Mouse (Mus musculus) adrenal gland, postnatal 14 days (tissue): Measurements from ENCODE around the gene Mrpl38. TPM values are rescaled to one million over a fixed set of nuclear protein-coding genes. Genes with fewer than 3 reads are reported as not detected.
A peak's percentile ranks its signal among the peaks of the same experiment; 100 is the strongest.

Source experiments
- DNase-seq: peaks from one replicate; pipeline ENCODE4 v3.0.0; 2021; ENCODE audit warnings: mixed read lengths
- total RNA-seq: library from RNA; stranded (reverse); gene quantifications from 2 replicates; pipeline ENCODE4 v1.2.3, GENCODE M21; 2021

Mrpl38 gene
- total RNA-seq, 1 experiment from 2014 or later = 95.0 TPM

DNA sequence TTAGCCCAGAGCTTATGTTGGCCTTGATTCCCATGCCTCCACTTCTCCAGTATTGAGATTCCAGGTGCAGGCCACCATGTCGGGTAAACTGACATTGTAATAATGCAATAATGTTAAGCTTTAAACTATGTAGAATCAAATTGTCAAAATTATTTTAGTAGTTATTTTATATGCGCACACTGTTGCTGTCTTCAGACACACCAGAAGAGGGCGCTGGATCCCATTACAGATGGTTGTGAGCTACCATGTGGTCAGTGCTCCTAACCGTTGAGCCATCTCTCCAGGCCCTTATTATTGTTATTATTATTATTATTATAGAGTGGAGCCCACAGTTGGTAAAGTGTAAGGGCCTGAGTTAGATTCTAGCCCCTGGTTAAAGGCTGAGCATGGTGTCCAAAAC lies 27.6 kb downstream of the Mrpl38 start:
- no peak for DNase-seq

DNA sequence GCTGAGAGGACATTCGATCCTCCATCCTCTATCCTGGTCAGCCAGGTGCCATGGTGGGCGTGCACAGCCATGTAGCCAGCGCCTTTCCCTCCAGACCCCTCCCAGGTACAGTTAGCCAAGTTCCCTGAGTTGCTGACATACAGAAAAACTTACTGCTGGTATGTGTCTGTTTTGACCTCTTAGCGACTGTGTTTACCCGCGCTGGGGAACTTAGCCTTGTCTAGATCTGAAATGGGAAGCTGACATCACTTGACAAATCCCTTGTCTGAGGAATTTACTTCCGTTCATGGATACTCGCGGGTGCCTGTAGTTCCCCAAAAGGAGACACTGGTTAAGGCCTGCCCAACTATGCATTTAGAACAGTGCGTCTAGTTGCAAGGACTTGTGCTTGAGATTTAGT lies 28.1 kb downstream of the Mrpl38 start:
- DNase-seq = no peak

DNA sequence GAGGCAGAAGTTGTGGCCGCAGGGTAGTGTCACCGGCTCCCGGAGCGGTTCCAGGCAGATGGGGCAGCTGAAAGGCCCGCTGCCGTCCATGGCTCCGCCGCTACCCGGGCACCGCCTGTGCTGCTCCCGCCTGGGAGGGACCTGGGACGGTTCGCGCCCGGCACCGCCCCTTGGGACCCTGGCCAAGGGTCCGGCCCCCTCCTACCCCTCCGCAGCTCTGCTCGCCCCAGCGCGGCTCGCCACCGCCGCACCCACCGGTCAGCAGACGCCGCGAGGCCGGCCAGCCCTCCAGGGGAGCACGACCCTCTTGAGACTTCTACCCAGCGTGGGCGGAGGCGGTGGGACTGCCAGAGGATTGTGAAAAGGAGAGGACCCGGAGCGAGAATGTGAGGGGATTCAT lies 28.5 kb downstream of the Mrpl38 start:
- DNase-seq = peak; percentile 85

DNA sequence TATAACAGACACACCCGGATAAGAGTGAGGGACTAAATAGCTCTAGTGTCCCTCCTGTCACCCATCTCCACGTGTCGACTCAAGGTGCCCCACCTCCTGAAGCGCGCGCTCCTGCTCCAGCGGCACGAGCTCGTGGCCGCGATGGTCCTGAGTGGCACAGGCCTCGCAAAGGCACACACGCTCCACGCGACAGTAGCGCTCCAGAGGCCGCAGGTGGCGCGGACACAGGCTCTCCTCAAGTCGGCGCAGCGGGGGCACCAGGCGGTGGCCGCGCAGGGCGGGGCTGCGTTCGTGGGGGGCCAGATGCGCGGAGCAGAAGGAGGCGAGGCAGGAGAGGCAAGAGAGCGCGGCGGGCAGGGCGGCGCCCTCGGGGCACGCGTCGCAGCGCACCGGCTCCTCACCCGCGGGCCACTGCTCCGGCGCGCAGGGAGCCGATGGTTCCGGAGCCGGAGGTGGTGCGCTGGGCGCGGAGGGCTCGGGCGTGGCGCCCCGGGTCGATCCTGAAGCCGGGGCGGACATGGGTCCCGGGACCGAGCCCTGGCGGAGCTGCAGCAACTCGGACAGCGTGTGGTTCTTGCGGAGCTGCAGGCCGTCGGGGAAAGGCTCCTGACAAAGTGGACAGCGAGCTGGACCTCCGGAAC lies 29.1 kb downstream of the Mrpl38 start:
- no peak for DNase-seq

DNA sequence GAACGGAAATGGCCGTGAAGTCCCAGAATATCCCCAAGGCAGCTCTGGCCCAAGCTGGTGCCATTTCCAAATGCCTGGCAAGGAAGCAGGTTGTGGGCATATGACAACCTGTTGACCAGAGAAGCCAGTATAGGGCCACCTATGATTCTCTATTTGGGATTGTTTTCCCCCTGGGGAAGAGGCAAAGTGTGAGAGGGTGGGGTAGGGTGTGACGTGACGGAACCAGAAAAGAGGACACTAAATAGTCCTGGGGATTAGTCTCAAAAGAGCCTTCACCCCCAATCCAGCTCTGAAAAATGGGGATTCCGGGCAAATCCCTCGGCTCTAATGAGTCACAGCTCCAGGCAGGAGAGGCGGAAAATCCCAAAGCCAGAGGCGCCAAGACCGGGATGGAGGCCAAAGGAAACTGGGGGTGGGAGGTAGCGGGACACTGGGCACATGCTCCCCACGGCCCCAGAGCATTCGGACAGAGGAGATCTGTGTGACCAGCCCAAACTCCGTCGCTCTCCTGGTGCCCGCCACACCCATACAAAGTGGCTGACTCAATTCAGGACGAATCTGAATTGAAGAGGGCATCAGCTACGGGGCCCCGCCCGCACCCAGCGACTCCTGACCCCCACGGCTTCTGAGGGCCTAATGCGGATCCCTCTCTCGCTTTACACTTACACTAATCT lies 30.1 kb downstream of the Mrpl38 start:
- peak; percentile 65 for DNase-seq

DNA sequence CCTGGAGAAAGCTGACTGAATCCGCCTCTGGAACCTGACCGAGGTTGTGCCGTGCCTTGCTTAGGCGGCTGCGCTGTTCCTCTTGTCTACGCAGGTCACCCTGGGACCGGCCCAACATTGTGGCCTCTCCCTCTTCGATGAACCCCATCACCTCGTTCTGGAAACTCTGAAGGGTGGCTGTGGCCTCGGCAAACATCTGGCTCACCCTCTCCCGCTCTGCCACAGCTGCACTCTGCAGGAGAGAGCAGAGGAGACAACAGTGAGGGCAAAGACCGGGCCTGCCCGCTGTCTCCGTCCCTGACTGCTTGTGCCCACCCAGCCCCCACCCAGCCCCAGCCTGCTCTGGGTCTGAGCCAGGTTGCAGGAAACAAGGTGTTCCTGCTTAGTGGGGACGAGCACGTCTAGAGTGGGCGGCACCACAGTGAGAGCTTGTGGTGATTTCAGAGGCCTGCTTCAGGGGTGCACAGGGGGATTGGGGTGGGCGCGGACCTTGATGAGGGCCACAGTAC lies 30.8 kb downstream of the Mrpl38 start:
- no peak for DNase-seq

DNA sequence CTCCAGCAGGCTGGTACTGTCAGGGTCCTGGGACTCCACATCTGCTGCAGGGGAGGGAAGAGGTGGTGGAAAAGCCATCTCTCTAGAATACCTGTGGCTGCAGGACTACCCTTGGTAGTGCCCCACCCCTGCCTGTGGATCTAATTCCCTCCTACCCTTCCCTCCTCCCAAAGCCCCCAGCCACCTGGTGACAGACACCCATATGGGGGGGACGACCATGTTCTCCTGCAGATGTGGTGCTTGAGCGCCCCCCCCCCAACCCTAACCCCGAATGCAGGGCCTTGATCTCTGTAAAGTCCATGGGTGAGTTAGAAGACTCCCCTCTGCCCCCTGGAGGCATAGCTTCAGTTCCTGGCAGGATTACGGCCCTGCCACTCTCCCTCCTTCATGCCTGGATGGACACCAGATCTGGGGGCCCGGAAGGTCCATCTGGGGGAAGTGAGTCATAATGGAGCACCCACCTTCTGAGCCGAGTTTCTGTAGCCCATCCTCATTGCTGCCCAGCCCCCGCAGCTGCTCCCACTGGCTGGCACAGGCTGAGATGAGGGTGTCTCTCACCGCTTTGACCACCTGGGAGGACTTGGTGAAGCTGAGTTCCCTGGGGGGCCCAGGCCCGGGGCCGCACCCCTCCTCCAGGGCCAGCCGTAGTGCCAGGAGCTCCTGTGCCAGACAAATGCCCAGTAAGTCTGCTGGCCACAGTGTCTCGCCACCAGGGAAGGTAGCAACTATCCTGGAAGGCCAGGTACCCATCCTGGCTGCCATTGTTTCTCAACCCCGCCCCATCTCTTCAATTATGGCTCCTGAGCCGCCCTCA lies 31.5 kb downstream of the Mrpl38 start:
- DNase-seq = no peak

DNA sequence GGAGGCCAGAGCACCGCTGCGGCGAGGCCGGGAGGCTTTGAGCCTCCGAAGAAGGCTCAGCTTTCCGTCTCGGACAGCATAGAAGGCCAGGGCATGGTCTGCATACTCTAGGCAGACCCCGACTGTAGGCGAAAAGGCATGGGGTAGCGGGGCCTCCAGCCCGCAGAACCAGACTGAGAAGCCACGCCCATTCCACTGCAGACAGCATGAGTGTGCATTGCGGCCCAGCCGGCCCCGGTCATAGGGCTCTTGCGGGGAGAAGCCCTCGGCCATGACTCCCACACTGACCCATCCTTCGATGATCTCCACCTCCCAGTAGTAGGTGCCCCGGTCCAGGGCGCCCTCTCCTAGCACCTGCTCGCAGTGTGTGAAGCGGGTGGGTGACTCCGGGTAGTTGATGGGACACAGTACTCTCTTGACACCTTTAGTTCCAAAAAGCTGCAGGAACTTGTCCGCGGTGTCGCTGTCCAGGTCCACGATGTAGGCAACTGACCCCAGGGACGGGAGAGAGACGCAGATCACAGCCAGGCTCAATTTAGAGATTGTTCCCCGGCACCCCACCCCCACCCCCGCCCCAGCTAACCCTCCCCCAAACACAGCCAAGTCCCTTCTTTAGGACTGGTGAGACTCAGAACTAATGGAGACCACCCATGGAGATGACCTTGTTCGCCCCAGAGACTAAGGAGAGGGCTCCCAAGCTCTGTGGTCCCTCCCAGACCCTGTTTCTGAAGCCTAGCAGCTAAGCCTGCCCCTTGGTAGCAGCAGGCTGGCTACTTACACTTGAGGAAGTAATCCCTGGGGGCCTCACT lies 32.3 kb downstream of the Mrpl38 start:
- no peak for DNase-seq

DNA sequence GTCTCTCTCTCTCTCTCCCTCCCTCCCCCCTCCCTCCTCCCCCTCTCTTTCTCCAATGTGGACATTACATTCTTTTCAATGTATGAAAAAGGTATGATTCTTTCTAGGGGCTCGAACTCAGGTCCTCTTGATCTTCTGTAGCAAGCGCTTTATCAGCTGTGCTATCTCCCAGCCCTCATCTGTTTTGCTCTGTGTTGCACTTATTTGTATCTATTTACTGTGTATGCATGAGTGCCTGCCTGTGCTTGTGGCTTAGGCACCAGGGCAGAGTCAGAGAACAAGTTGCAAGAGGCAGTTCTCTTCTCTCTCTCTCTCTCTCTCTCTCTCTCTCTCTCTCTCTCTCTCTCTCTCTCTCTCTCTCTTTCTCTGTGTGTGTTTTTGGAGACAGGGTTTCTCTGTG lies 33.6 kb downstream of the Mrpl38 start:
- DNase-seq = no peak

DNA sequence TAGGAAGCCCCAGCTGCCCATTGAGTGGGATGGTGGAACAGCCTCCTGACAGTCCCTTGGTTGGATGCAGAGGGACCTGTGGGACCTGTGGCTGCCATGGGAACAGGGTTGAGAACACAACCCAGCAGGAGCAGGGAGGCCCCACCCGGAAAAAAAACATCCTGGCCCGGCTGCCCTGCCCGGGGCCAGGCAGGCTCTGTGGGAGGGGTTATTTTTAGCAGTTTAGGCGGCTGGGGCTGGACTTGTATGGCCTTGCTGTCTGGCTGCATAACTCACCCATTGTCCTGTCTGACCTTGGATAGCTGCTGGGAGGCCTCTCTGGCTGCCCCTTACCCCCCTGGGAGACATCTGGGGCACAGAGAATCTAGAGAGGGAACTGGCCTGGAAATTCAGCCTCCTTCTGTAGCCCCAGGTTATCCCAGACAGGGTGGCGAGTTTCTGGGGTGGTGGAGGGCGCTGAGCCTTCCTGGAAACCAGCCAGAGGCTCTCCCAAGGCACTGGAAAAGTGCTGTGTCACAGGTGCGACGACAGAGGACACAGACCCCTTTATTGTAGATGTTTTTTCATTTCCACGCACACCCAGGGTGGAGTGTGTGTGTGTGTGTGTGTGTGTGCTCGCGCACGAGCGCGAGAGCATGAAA lies 34.5 kb downstream of the Mrpl38 start:
- DNase-seq = peak; percentile 85

DNA sequence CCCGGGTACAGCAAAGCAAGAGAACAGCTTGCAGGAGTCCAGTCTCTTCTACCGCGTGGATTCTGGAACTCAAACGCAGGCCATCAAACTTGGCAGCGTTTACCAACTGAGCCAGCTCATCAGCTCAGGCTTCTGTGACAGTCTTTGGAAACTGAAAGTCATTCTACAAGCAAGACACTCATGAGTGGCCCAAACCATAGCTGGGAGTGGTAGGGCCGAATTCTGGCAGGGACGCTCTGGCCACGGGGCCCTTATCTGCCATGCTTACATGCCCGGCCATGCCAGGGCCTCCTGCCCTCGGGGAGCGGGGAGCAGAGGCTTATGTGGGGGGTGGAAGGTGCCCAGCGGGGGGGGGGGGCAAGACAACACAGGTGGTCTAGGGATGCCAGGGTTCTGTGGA lies 35.1 kb downstream of the Mrpl38 start:
- DNase-seq = no peak

DNA sequence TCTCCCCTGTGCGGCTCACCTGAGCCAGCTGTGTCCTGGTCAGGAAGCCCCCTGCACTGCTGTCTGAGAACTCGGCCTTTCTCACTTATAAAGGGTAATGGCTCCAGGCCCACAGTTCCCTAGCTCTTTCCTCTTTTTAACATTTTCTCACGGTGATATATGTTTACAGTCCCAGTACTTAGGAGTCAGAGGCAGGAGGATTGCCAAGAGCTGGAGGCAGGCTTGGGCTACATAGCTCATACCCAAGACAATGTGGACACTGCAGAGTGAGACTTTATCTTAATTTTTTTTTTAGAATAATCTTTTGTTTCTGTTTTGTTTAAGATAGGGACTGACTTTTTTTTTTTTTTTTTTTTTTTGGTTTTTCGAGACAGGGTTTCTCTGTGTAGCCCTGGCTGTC lies 36.2 kb downstream of the Mrpl38 start:
- DNase-seq = no peak

DNA sequence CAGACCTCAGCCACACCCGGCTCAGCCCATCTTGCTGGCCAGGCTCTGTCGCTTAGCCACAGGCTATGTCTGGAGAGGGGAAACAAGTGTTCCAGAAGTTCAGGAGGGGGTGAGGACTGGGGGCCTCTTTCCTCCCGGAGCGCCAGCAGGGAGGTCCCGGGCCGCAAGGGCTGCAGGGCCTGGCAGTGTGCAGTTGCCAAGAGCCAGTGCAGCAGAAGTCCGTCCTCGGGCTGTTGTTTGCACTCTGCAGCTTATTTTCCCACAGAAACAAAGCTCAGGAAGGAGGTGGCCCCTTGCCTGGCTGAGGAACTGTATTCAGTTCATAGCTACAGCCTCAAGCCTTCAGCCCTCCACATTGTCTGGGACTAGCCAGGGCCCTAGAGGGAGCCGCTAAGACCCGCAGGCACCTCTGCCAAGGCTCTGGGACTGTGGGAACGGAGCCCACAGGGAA lies 36.7 kb downstream of the Mrpl38 start:
- peak; percentile 57 for DNase-seq

DNA sequence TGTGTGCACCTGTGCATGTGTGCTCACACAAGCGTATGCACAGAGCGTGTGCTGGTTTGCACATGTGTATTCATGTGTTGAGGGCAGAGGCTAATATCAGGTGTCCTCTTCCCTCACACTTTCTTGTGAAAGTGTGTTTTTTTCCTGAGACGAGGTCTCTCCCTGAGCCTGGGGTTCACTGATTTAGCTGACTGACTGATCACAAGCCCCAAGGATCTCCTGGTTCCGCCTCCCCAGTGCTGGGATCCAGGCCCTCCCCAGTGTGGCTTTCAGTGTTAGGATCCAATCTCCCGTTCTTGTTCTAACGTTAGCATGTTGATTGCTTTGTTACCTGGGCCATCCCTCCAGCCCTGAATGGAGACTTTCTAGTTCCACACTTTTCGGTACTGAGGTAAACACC lies 37.8 kb downstream of the Mrpl38 start:
- no peak for DNase-seq

DNA sequence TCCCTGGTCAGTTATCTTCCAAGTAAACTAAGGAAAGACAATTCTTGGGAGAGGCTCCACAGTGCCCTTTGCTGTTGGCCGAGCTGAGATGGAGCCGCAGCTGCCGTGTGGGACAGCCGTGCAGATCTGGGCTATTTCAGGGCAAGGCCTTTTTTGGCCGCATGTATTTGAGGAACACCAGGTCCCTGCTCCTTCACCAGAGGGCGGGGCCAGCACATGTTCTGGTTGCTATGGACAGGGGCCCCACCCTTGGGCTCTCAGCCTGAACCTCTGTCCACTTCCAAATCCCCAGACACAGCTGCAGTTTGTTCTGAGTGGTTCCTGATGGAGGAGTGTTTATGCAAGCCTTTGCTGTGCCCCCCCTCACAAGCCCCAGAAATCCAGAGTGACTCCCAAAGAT lies 38.3 kb downstream of the Mrpl38 start:
- DNase-seq = peak; percentile 54

DNA sequence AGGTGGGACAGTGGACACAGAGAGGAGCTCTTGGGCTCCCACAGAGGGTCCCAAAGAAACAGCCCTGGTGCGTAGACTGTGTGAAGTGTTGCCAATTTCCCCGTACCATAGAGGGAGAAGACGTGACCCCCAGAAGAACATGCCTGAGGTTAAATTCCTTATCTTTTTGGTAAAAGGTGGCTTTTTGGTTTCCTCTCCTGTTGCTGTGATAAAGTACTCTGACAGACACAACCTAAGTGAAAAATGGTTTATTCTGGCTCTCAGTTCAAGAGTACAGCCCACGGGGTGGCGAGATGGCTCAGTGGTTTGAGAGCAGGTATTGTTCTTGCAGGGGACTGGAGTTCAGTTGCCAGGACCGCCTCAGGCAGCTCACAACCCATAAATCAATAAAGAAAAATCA lies 39.2 kb downstream of the Mrpl38 start:
- no peak for DNase-seq

DNA sequence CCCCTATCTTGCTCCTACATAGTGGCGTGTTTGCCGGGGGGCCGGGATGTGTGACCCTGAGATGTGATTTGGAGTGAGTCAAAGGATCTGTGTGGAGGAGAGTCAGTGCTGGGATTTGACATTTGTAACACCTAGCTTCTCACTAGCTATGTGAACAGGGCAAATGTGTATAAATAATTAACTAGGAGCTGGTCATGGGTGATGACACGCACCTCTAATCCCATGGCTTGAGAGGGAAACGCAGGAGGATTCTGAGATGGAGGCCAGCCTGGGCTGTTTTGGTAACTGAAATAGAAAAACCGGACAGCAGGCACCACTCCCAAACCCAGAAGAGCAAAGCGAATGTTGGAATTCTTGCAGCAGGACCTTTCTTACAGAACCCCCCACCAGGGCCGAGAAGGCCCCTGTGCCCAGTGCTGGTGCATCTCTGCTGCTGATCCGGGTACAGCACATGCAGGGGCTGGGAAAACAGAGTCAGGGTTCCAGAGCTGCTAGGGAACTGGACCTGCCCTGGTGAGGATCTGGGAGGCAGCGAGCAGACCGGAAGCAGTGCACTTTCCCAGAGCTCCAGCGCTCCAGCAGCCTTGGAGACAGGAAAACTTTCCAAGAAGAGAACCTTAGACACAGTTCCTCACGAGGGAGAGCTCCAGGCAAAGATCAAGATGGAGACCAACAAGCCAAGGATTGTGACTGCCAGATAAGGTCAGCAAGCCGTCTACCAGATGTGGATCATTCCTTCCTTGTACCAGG lies 39.8 kb downstream of the Mrpl38 start:
- DNase-seq = no peak

DNA sequence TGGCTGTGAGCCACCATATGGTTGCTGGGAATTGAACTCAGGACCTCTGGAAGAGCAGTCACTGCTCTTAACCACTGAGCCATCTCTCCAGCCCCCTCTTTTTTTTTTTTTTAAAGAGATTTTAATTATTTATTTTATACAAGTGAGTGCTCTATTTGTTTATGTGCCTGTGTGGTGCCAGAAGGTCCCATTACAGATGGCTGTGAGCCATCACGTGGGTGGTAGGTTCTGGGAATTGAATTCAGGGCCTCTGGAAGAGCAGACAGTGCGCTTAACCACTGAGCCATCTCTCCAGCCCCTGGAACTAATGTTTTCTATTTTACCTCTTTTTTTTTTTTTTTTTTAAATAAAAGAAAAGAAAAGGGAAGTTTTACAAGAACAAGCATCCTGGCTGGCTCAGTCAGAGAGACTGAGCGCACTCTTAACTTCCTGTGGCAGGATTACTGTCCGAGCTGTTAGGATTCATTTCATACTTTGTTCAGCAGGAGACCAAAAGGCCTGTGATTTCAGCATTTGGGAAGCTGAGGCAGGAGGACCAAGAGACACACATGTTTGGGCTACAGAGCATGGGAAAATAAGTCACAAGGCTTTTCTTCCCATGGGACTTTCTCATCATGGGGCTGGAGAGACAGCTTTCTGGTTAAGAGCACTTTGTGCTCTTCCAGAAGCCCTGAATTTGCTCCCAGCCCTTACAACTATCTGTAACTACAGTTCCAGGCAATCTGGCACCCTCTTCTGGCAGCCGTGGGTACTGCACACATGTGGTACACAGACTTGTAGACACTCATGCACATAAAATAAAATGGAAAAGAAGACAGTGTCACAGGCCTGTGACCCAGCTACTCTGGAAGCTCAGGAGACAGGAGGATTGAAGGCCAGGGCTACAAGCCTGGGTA lies 42.2 kb downstream of the Mrpl38 start:
- DNase-seq = peak; percentile 59

DNA sequence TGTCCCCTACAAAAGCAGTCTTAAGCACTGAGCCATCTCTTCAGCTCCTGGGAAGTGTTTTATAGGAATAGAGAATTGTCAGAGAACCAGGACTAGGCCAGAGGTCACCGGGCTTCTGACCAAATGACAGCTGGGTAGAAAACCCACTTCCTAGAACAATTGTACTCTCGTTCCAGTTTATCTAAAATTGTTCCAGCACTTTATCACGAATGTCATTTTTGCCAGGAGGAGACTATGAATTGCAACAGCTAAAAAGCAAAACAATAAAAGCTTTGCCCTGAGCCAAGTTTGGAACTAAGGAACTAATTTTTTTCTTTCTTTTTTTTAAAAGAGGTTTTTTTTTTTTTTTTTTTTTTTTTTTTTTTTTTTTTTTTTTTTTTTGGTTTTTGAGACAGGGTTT lies 43.1 kb downstream of the Mrpl38 start:
- DNase-seq = peak; percentile 76
